Mouse (Mus musculus): ENCODE measurements around the gene Ints2. TPM values are rescaled to one million over a fixed set of nuclear protein-coding genes. Genes with fewer than 3 reads are reported as not detected.
A peak's percentile ranks its signal among the peaks of the same experiment; 100 is the strongest.

Ints2 gene
- polyA plus RNA-seq, 2 experiments, result 29.4 to 29.6 TPM

DNA sequence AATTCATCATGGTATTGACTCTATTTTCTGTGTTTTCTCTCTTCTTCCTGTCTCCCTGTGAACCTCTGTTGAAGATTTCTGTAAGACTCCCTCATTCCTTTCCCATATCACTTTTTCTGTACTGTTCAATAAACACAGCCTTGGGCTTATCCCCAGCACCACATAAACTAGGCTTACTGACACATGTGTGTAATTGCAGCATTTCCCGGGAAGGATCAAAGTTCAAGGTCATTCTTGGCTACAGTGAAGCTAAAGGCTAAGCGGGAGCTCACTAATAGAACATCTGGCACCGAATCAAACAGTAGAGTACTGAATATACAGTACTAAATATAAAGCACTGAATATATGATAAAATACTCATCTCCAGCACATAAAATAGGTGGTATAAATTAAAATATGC is 81.5 kb downstream of the Ints2 start:
- Histone ChIP-seq H3K4me3 (replicated peaks; ENCODE audit: low read length) (no peak overlapping the region), H3K9me3 (ENCODE audit: control insufficient read depth, low read length) (no peaks in the 10 kb centered on the region), H3K9ac (ENCODE audit: low read depth, low read length, severe bottlenecking) (no peak overlapping the region), H3K27ac (replicated peaks; ENCODE audit: low read depth, low read length) (no peak overlapping the region), H3K27me3 (ENCODE audit: control insufficient read depth, insufficient read depth, low read length) (no peaks in the 10 kb centered on the region), H3K4me2 (replicated peaks; ENCODE audit: low read depth, low read length, severe bottlenecking) (no peak overlapping the region), H3K4me1 (ENCODE audit: control insufficient read depth, insufficient read depth, low read length) (no peaks in the 10 kb centered on the region), H3K36me3 (ENCODE audit: control insufficient read depth, insufficient read depth, low read length) (no peaks in the 10 kb centered on the region)
- no peak for TF ChIP-seq POLR2A (IDR thresholded peaks at IDR 0.05; ENCODE audit: borderline replicate concordance, extremely low read depth, insufficient read depth, insufficient read length)
- ATAC-seq (ENCODE audit: low FRiP score, low read depth) (no peak), DNase-seq (ENCODE audit: low spot score) (no peak)
- 56% methylated on average over 3 of the region's 3 CpGs for WGBS

DNA sequence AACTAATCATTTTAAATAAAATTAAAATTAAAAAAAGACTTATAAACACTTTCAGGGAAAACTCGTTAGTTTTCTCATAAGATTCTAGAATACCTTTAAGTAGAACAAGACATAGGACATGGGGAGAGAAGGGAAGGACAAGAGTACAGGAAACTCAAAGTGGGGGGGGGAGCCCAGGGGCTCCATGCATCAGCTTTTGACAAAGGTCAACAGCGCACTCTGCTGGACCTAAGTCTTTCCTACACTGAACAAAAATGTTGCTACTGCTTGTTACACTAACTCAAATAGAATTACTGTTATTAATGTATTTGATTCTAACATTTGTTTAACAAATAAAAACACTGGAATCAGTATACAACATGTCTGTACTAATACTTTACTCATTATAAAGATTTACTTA is 83.2 kb downstream of the Ints2 start:
- H3K4me2 ChIP-seq (replicated peaks; ENCODE audit: low read depth, low read length, severe bottlenecking), result no peak overlapping the region
- no peak for ATAC-seq (ENCODE audit: low FRiP score, low read depth)
- 52% methylated on average over 2 of the region's 2 CpGs for WGBS
- TF ChIP-seq POLR2A (IDR thresholded peaks at IDR 0.05; ENCODE audit: borderline replicate concordance, extremely low read depth, insufficient read depth, insufficient read length), result no peak
- no peaks in the 10 kb centered on the region for H3K36me3 ChIP-seq (ENCODE audit: control insufficient read depth, insufficient read depth, low read length)
- H3K27ac ChIP-seq (replicated peaks; ENCODE audit: low read depth, low read length), result no peak overlapping the region
- no peaks in the 10 kb centered on the region for H3K9me3 ChIP-seq (ENCODE audit: control insufficient read depth, low read length)
- no peak overlapping the region for H3K9ac ChIP-seq (ENCODE audit: low read depth, low read length, severe bottlenecking)
- H3K4me1 ChIP-seq (ENCODE audit: control insufficient read depth, insufficient read depth, low read length), result no peaks in the 10 kb centered on the region
- no peaks in the 10 kb centered on the region for H3K27me3 ChIP-seq (ENCODE audit: control insufficient read depth, insufficient read depth, low read length)
- peak; percentile 67 for DNase-seq (ENCODE audit: low spot score)
- no peak overlapping the region for H3K4me3 ChIP-seq (replicated peaks; ENCODE audit: low read length)

- Histone ChIP-seq H3K36me3 (ENCODE audit: control insufficient read depth, insufficient read depth, low read length) (no peaks in the 10 kb centered on the region), H3K9ac (ENCODE audit: low read depth, low read length, severe bottlenecking) (no peak overlapping the region), H3K4me1 (ENCODE audit: control insufficient read depth, insufficient read depth, low read length) (no peaks in the 10 kb centered on the region), H3K27me3 (ENCODE audit: control insufficient read depth, insufficient read depth, low read length) (no peaks in the 10 kb centered on the region), H3K4me3 (replicated peaks; ENCODE audit: low read length) (no peak overlapping the region), H3K9me3 (ENCODE audit: control insufficient read depth, low read length) (no peaks in the 10 kb centered on the region), H3K27ac (replicated peaks; ENCODE audit: low read depth, low read length) (no peak overlapping the region), H3K4me2 (replicated peaks; ENCODE audit: low read depth, low read length, severe bottlenecking) (no peak overlapping the region)
- 84% methylated on average over 2 of the region's 2 CpGs for WGBS
- TF ChIP-seq POLR2A (IDR thresholded peaks at IDR 0.05; ENCODE audit: borderline replicate concordance, extremely low read depth, insufficient read depth, insufficient read length), result no peak
- ATAC-seq (ENCODE audit: low FRiP score, low read depth) (no peak), DNase-seq (ENCODE audit: low spot score) (no peak)
These were observed 86.6 kb downstream of the Ints2 start for GRCm38 (mm10) chr11:86170743-86171142.

Other genes with a start within 250 kb of the Ints2 start
- gene Brip1, start 56.4 kb downstream of the Ints2 start, polyA plus RNA-seq (2012; rRNA removed), result 3.0 and 5.1 TPM in 2 replicates
- 8.3 and 8.8 TPM in 2 replicates for gene Brip1, start 56.4 kb downstream of the Ints2 start, polyA plus RNA-seq (2014; fragmentation: Nextera tagmentation; extraction: Ambion mirVana)
- 19.4 and 24.1 TPM in 2 replicates for gene Med13, start 100.0 kb upstream of the Ints2 start, polyA plus RNA-seq (2012; rRNA removed)
- 13.0 and 17.0 TPM in 2 replicates for gene Med13, start 100.0 kb upstream of the Ints2 start, polyA plus RNA-seq (2014; fragmentation: Nextera tagmentation; extraction: Ambion mirVana)
- gene Rnft1, start 227.1 kb upstream of the Ints2 start, polyA plus RNA-seq (2012; rRNA removed), result 20.2 and 20.4 TPM in 2 replicates
- 46.0 and 46.6 TPM in 2 replicates for gene Rnft1, start 227.1 kb upstream of the Ints2 start, polyA plus RNA-seq (2014; fragmentation: Nextera tagmentation; extraction: Ambion mirVana)

Data from limb, embryonic 14.5 days (tissue).